Mouse (Mus musculus) myocyte (in vitro differentiated cells): ENCODE measurements around the gene Rnf181. TPM values are rescaled to one million over a fixed set of nuclear protein-coding genes. Genes with fewer than 3 reads are reported as not detected.

Source experiments
- H3K27me3 ChIP-seq: one replicate; pipeline ENCODE4 v1.6.1; 2011; ENCODE audit not compliant: control insufficient read depth, insufficient read depth, insufficient read length
- H3K36me3 ChIP-seq: one replicate; pipeline ENCODE4 v1.6.1; 2011; ENCODE audit not compliant: control insufficient read depth, insufficient read depth
- H3K4me2 ChIP-seq: one replicate; pipeline ENCODE4 v1.6.1; 2011; ENCODE audit warnings: low read depth, control low read depth
- H3K4me3 ChIP-seq: one replicate; pipeline ENCODE4 v1.5.1; 2011; ENCODE audit warnings: mild to moderate bottlenecking, control low read depth, moderate library complexity
- H3K79me2 ChIP-seq: one replicate; pipeline ENCODE4 v1.6.1; 2011; ENCODE audit not compliant: control insufficient read depth, insufficient read depth
- H3ac ChIP-seq: one replicate; pipeline ENCODE4 v1.6.1; 2011; ENCODE audit not compliant: control insufficient read depth, insufficient read length
- CEBPB ChIP-seq: IDR thresholded peaks from 2 replicates; pipeline ENCODE4 v1.6.1; 2011; ENCODE audit warnings: mild to moderate bottlenecking, moderate library complexity; ENCODE audit not compliant: poor library complexity, insufficient read depth, severe bottlenecking
- E2F4 ChIP-seq: IDR thresholded peaks from one replicate; pipeline ENCODE4 v1.6.1; 2011; ENCODE audit warnings: mild to moderate bottlenecking, control low read depth, moderate library complexity; ENCODE audit not compliant: insufficient read depth
- MAX ChIP-seq: IDR thresholded peaks from one replicate; pipeline ENCODE4 v1.6.1; 2011; ENCODE audit warnings: low read depth, mild to moderate bottlenecking, control low read depth
- MYOD1 ChIP-seq, 3 experiments: IDR thresholded peaks; one replicate each; pipeline ENCODE4 v1.6.1; 2011; ENCODE audit warnings: control low read depth in 2 of 3, low read depth in 2 of 3, mild to moderate bottlenecking in 2 of 3, moderate library complexity in 1 of 3; ENCODE audit not compliant: insufficient read length in 2 of 3, control insufficient read depth in 1 of 3
- MYOG ChIP-seq, 3 experiments: IDR thresholded peaks; one replicate each; pipeline ENCODE4 v1.6.1; 2011; ENCODE audit warnings: control low read depth in 2 of 3, low read depth in 2 of 3, mild to moderate bottlenecking in 2 of 3; ENCODE audit not compliant: insufficient read length in 2 of 3, control insufficient read depth in 1 of 3, insufficient read depth in 1 of 3
- POLR2A ChIP-seq: IDR thresholded peaks from one replicate; pipeline ENCODE4 v1.6.1; 2011; ENCODE audit warnings: low read depth, mild to moderate bottlenecking, control low read depth, moderate library complexity; ENCODE audit not compliant: insufficient read length
- POLR2AphosphoS2 ChIP-seq: IDR thresholded peaks from one replicate; pipeline ENCODE4 v1.6.1; 2011; ENCODE audit warnings: low read depth, control low read depth; ENCODE audit not compliant: insufficient read length
- REST ChIP-seq: IDR thresholded peaks from one replicate; pipeline ENCODE4 v1.6.1; 2011; ENCODE audit warnings: mild to moderate bottlenecking, control low read depth, moderate library complexity; ENCODE audit not compliant: insufficient read depth, insufficient read length
- SRF ChIP-seq: IDR thresholded peaks from one replicate; pipeline ENCODE4 v1.6.1; 2011; ENCODE audit warnings: low read depth; ENCODE audit not compliant: control insufficient read depth, insufficient read length
- TCF12 ChIP-seq: IDR thresholded peaks from one replicate; pipeline ENCODE4 v1.6.1; 2011; ENCODE audit warnings: mild to moderate bottlenecking, control low read depth; ENCODE audit not compliant: poor library complexity, insufficient read depth, severe bottlenecking
- TCF3 ChIP-seq: IDR thresholded peaks from one replicate; pipeline ENCODE4 v1.6.1; 2011; ENCODE audit warnings: low read depth, control low read depth; ENCODE audit not compliant: insufficient read length
- USF1 ChIP-seq: IDR thresholded peaks from one replicate; pipeline ENCODE4 v1.6.1; 2011; ENCODE audit warnings: low read depth, mild to moderate bottlenecking, control low read depth, moderate library complexity
- polyA plus RNA-seq: library from polyadenylated mRNA; unstranded; fragments of >200 nt; fragmentation: generic; extraction: Trizol; gene quantifications from one replicate; pipeline ENCODE4 v1.2.1, GENCODE M21; 2012; ENCODE audit warnings: missing spikeins

The Rnf181 gene
- polyA plus RNA-seq, 1 experiment: 169 TPM

DNA sequence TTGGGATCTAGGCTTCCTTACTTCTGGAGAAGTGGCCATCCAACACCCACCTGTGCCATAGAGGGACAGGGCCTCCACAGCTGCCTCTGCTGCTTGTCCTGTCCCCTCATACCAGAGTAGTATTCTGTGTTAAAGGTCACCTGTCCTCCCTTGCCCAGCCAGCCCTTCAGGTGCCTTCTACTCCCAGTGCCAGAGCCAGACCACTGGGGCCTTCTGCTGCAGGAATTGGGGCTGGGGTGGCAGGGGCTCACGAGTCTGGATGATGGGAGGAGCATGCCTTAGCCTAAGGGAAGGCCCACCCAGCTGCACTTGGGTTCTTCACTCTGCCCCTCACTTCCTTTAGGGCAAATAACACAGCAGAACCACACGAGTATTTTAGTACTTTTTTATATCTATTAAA is 7.4 kb downstream of the Rnf181 start:
- H3ac ChIP-seq: no peak overlapping the region
- H3K4me3 ChIP-seq: no peak overlapping the region
- no peaks in the 10 kb centered on the region for H3K27me3 ChIP-seq
- H3K36me3 ChIP-seq: peaks cover 8% of the 10 kb centered on the region
- H3K79me2 ChIP-seq: peaks cover 14% of the 10 kb centered on the region
- no peak for TF ChIP-seq TCF3
- TF ChIP-seq POLR2AphosphoS2: peak; percentile 43
- no peak overlapping the region for H3K4me2 ChIP-seq

- H3K36me3 ChIP-seq: peaks cover 8% of the 10 kb centered on the region
- TF ChIP-seq USF1 (no peak), POLR2AphosphoS2 (peak; percentile 72), POLR2A (peak; percentile 29)
- no peak overlapping the region for H3K4me3 ChIP-seq
- H3K4me2 ChIP-seq: no peak overlapping the region
- H3ac ChIP-seq: no peak overlapping the region
- peaks cover 14% of the 10 kb centered on the region for H3K79me2 ChIP-seq
- H3K27me3 ChIP-seq: no peaks in the 10 kb centered on the region
Measured at GRCm38 (mm10) chr6:72358086-72358764, 8.5 kb downstream of the Rnf181 start.

- no peaks in the 10 kb centered on the region for H3K27me3 ChIP-seq
- H3ac ChIP-seq: no peak overlapping the region
- no peak overlapping the region for H3K4me2 ChIP-seq
- TF ChIP-seq POLR2A: no peak
- no peak for TF ChIP-seq E2F4
- no peak for TF ChIP-seq MYOG (IDR thresholded peaks at IDR 0.05; ENCODE audit: control insufficient read depth in 1 of 3, insufficient read depth in 1 of 3, insufficient read length in 2 of 3, low read depth in 2 of 3)
- no peak for TF ChIP-seq POLR2AphosphoS2
- no peak for TF ChIP-seq MYOD1 (IDR thresholded peaks at IDR 0.05; ENCODE audit: control insufficient read depth in 1 of 3, insufficient read length in 2 of 3, low read depth in 2 of 3)
- no peak for TF ChIP-seq MAX
- no peak for TF ChIP-seq SRF
- TF ChIP-seq TCF12: no peak
- TF ChIP-seq REST: no peak
- no peak for TF ChIP-seq USF1
- no peak for TF ChIP-seq CEBPB
- no peak for TF ChIP-seq TCF3
- H3K4me3 ChIP-seq: no peak overlapping the region
- peaks cover 14% of the 10 kb centered on the region for H3K79me2 ChIP-seq
- H3K36me3 ChIP-seq: peaks cover 8% of the 10 kb centered on the region
Measured at GRCm38 (mm10) chr6:72357164-72358079, 9.3 kb downstream of the Rnf181 start.

GRCm38 (mm10) chr6:72356001-72356532 is 10.7 kb downstream of the Rnf181 start:
- TF ChIP-seq TCF3: no peak
- no peak for TF ChIP-seq REST
- no peak for TF ChIP-seq USF1
- TF ChIP-seq TCF12: no peak
- no peak for TF ChIP-seq MYOD1 (IDR thresholded peaks at IDR 0.05; ENCODE audit: control insufficient read depth in 1 of 3, insufficient read length in 2 of 3, low read depth in 2 of 3)
- TF ChIP-seq MAX: no peak
- no peaks in the 10 kb centered on the region for H3K27me3 ChIP-seq
- H3ac ChIP-seq: peak overlapping the region; percentile 21
- H3K4me3 ChIP-seq: peak overlapping the region; percentile 51
- H3K79me2 ChIP-seq: peaks cover 4% of the 10 kb centered on the region
- peak overlapping the region; percentile 82 for H3K4me2 ChIP-seq
- peaks cover 8% of the 10 kb centered on the region for H3K36me3 ChIP-seq

DNA sequence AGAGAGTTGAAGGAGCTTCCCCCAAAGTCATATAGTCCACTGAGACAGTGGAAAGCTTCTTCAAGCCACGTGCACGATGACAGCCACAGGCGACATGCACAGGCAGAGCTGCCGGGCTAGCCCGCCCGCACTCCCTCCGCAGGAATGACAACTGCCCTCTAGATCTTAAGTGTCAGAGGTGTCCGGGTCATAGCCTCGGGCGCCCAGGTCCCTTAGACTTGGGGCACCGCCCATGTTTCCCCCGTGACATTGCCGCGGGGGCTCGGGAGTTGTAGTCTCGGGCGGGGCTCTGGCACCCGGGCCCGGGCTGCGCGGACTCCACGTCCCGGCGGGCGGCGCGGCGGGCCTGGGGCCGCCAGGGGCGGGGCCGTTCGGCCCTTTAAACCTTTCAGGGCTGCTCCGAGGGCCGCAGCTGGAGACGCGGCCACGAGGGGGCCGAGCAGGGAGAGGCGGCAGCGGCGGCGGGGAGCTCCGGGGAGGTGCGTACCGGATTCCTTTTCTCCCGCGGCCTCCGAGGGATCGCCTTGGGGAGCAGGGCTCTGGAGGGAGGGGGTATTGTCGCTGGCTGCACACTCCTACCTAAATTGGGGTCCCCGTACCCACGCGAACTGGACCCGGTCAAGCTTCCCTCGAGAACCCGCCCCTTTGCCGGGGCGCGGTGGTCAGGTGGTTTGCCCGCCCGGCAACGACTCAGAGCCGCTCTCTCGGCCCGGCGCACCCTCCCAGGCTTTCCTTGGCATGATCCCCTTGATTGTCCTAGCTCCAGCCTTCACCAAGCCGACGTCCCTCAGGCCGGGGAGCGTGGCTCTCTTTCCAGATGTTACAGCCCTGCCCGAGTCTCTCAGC is 11.5 kb downstream of the Rnf181 start, which contains the start of gene Tmem150a:
TSS of gene Tmem150a (plus strand) at position 382 of the 846 bp plus-strand sequence.
- Histone ChIP-seq H3K4me2 (peak within 1 kb of the TSS; percentile 82), H3ac (peak within 1 kb of the TSS; percentile 21), H3K36me3 (peaks cover 15% of the 10 kb centered on the region), H3K79me2 (peaks cover 7% of the 10 kb centered on the region), H3K4me3 (peak within 1 kb of the TSS; percentile 51), H3K27me3 (no peaks in the 10 kb centered on the region)
- TF ChIP-seq E2F4: no peak
- no peak for TF ChIP-seq CEBPB
- TF ChIP-seq POLR2AphosphoS2: peak; percentile 48
- TF ChIP-seq TCF3: no peak
- TF ChIP-seq MYOD1 (IDR thresholded peaks at IDR 0.05; ENCODE audit: control insufficient read depth in 1 of 3, insufficient read length in 2 of 3, low read depth in 2 of 3): peak in 1 of 3 experiments; percentile 15
- peak; percentile 15 for TF ChIP-seq USF1
- no peak for TF ChIP-seq REST
- TF ChIP-seq MYOG (IDR thresholded peaks at IDR 0.05; ENCODE audit: control insufficient read depth in 1 of 3, insufficient read depth in 1 of 3, insufficient read length in 2 of 3, low read depth in 2 of 3): peak in 1 of 3 experiments; percentile 4
